Mouse (Mus musculus) adrenal gland, postnatal 36 days (tissue): ENCODE measurements around the gene Tenm3. TPM values are rescaled to one million over a fixed set of nuclear protein-coding genes. Genes with fewer than 3 reads are reported as not detected.

Experiments
- DNase-seq, 2 experiments: peaks; one replicate each; pipeline ENCODE4 v3.0.0; 2021; ENCODE audit warnings: mixed read lengths in 1 of 2
- total RNA-seq, 2 experiments: library from RNA; stranded (reverse); gene quantifications; 2 replicates each; pipeline ENCODE4 v1.2.3; 2021

Tenm3 gene
- total RNA-seq, 2 experiments from 2014 or later, result 5.4 to 36.3 TPM

DNA sequence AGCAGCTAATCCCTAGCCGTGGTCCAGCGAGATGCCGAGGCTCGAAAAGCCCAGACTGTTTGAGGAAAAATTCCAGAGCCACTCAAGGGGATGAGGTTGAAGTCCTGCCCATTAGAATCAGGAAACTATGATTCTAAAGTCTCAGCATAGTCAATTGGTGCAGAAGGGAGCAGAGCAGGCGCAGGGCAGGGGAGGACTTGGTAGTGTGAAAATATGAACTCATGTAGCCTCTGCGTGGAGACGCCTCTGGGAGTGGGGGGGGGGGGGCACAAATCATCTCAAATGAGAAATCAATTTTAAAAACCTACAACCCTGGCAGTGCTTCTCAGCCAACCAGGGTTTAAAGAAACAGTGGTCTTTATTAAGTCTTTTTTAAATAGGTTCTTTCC lies 392.5 kb downstream of the Tenm3 start:
- DNase-seq, result no peak

GRCm38 (mm10) chr8:48450397-48451246 lies 393.1 kb downstream of the Tenm3 start:
- no peak for DNase-seq

DNA sequence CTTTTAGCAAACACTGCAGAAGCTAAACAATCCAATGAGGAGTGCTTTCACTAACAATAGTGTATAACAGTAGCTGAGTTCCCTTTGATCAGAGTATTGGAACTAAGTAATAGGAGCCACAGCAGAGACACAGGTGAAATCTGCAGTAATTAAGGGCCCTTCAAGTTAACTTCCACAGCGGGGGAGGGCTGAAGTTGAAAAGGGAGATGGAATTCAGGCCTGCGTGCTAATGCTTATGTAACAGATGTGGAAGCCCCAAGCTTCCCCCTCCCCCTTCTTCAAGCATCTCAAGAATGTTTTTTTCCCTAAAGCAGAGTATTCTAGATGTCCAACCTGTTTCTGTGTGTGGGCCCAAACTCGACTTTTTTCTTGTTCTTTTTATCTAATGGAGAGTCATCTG lies 394.1 kb downstream of the Tenm3 start:
- no peak for DNase-seq

GRCm38 (mm10) chr8:48445690-48446089 lies 398.1 kb downstream of the Tenm3 start:
- DNase-seq, result no peak

DNA sequence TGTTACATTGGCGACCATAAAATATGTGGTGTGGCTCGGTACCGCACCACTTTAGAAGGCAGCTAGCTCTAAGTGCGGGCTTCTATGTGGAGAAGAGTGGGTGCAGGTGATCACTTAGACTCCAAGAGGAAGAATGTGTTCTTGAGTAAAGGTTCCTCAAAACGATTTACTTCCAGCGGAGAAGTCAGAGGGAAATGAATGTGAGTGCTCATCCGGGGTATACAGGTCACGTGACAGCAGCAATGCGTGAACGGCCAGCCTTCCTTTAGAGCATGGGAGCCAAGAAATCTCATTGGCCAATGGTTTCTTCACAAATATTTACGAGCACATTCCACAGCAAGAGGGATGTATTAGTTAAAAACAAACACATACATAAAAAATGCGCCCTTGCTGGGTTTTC lies 404.3 kb downstream of the Tenm3 start:
- DNase-seq, result no peak

GRCm38 (mm10) chr8:48437523-48438207 lies 406.1 kb downstream of the Tenm3 start:
- no peak for DNase-seq

- DNase-seq, result no peak
These were observed 418.6 kb downstream of the Tenm3 start for GRCm38 (mm10) chr8:48425101-48425500.

- DNase-seq, result no peak
These were observed 426.0 kb downstream of the Tenm3 start for GRCm38 (mm10) chr8:48417714-48418113.

- no peak for DNase-seq
These were observed 432.8 kb downstream of the Tenm3 start for GRCm38 (mm10) chr8:48410916-48411315.

DNA sequence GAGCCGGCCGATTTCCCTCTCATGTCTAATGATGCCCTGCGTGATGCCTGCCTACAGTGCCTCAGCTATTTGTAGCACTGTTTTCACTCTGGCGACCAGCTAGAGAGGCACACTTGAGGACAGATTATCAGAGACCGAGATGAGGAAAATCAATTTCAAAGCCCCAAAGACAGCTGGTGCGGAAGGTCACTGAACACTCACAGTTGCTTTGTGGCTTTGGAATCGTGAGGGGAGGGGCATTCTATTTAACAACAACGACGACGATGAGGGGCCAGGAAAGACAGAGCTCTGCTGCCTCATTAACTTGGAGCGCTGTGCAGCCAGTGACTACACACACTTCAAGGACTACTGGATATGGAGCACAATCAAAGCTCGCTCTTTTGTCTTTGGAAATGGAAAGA lies 443.2 kb downstream of the Tenm3 start:
- peak; percentile 6 for DNase-seq

GRCm38 (mm10) chr8:48385833-48386232 lies 457.9 kb downstream of the Tenm3 start:
- DNase-seq, result no peak

DNA sequence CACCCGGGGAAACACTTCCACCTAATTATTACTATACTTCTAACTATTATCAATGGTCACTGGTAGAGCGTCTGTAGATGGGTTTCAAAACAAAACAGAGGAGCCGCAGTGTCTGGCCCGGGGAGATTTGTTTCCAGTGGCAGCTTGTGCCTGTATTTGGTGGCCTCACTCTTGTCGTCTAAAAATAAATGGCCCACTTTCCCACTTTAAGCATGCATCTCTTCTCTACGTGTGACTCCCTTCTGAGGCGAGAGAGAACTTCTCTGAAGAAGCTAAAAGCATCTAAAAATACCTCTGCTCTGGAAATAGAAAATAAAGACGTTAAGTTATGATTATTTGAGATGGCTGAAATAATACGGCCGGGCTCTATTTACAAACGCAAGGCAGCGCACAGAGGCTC lies 463.7 kb downstream of the Tenm3 start:
- DNase-seq, result no peak

DNA sequence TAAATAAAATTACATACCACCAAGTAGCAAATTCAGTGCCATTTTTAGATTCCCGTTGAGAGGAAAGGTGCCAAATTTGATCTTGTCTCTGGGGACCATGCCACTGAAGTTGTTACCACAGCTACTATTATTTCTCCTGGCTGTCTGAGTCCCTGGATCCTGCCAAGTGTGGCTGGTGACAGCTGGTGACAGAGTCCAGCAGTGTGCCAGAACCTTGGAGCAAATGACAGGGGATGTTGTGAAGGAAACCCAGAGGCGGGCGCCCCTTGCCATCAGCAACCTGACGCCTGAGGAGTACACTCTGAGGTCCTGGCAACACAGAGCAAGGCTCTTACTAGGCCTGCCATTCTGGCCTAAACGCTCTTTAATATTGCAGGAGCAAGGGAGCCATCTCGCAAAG lies 467.0 kb downstream of the Tenm3 start:
- peak; percentile 3 for DNase-seq

DNA sequence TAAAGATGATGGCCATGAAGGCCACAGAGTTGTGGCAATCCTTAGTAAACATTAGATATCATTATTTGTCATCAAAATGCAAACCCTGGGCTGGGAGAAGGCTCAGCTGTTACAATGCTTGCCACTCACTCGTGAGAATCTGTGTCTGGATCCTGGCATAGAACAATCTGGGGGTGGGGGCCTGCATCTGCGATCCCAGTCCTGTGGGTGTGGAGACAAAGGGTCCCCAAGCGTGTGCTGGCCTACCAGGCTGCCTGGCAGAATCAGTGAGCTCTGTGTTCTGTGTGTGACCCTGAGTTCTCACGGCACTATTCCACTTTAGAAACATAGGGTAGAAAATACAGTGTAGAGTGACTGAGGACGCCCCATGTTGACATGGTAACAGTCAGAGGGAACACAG lies 468.6 kb downstream of the Tenm3 start:
- no peak for DNase-seq

- DNase-seq, result no peak
These were observed 470.3 kb downstream of the Tenm3 start for GRCm38 (mm10) chr8:48373404-48373803.

- DNase-seq, result no peak
These were observed 476.6 kb downstream of the Tenm3 start for GRCm38 (mm10) chr8:48367164-48367563.

DNA sequence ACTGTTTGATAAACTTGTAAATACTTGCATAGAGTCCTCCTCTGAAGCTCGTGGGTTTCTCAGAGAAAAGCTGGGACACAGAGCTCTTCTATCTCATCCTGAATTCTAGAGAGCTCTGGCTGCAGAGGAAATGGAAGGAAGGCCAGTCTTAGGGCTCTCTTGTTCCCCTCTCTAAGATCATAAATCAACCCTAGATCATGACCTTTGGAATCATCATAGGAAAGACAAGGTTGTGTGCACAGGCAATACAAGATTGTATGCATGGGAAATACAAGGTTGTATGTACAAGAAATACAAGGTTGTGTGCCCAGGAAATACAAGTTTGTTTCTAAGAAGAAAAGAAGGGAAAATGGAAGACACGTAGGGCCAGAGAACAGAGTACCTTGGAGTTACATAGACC lies 486.9 kb downstream of the Tenm3 start:
- DNase-seq, result no peak

- DNase-seq, result no peak
These were observed 490.3 kb downstream of the Tenm3 start for GRCm38 (mm10) chr8:48353458-48353857.

DNA sequence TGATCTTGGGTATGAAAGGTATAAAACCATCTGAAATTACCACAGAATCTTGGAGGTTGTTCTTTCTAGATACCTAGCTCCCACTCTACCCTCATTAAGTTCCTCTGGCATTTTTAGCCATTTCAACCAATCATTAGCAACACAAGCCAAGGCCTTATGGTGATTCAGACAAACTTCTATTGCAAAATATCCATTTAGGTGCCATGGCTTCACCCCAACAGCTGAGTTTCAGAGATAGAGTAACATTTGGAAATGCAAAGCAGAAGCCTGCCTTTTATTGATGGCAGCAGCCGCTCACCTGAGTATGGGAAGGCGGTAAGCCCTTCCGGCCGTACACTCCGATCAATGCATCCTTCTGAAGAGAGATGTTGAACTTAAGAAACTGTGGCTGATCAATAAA lies 494.9 kb downstream of the Tenm3 start:
- peak in 1 of 2 experiments; percentile 9 for DNase-seq

DNA sequence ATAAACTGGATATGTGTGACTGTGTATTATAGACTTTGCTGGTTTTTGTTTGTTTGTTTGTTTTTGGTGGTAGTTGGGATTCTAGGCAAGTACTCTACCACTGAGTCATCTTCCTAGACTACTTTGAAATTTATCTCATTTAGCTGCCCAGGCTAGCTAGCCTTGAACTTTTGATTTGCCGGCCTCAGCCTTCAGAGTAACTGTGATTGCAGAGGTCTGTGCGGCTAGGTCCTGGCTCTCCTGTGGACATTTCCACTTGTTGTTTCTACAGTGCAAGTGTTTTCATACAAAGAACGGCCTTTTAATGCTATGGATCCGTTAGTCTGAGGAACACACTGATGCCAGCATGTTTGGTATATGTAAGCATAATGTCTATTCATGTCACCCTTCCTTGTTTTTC lies 495.4 kb downstream of the Tenm3 start:
- DNase-seq, result peak; percentile 63 to 77

DNA sequence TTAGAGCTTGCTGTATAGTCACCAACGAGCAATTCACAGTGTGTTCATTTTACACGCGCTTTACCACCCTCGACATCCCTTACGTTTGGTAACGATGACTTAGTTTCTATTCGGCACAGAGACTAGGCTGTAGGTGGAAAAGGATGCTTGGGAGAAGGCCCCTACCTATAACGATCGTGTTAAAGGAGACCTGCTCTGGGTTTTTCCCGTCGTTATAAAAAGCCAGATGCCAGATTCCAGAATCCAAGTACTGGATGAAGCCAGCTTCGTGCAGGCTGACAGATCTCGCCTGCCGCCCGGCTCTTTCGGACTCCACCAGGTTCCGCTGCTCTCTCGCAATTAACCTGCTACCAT lies 500.7 kb downstream of the Tenm3 start:
- DNase-seq, result no peak

DNA sequence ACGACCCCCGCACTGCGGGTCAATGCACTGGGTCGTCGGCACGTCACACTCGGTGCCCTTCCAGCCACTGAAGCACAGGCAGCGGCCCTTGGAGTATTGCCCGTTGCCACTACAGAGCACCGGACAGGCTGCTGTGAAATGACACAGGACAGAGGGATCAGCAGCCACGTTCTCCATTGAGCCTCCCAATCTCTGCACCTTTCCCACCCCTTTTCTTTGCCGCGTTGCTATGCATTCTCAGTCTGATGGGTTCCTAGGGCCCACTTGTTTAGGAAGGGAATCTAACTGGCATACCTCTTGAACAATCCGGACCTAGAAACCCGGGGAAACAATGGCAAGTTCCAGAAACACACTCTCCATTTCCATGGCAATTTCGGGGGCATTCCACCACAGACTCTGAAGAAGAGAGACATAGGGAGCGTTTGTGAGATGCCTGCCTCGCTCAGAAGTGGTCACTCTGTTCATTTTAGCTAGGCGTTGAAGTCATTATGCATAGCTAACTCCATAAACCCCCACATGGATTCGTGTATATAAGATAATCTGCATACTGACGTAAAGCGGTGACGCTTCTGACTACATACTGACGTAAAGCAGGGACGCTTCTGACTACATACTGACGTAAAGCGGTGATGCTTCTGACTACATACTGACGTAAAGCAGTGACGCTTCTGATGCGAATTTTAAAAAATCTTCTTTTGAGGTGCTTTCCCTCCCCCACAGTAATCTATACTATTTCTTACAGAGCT lies 501.3 kb downstream of the Tenm3 start:
- no peak for DNase-seq

DNA sequence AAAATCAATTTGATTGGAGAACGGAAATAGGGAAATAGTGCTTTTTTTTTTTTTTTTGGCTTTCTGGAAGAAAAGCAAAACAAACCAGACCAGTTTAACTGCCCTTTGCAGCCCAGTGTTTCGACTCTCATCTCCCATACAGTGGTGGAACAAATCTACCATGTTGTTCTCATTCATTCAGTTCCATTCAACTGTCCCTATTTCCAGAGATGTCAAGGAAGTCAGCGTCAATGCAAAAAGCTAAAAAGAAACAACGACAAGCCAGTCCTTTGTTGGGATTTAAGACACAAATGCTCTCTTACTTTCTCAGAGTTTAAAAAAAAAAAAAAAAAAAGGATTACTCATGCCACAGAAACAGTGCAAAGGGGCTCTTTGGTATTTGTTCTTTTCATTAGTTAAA lies 502.1 kb downstream of the Tenm3 start:
- no peak for DNase-seq
